Mouse (Mus musculus) R1 (cell line): ENCODE results near the gene Ptcd2.
"Not testable (repeated sequence)": the region's sequence is repeated elsewhere in the genome, so short reads cannot be mapped to it uniquely, and the experiment has no call there.

Source experiments
- DNase-seq: peaks from one replicate; pipeline ENCODE4 v3.0.0-alpha.2; 2018; ENCODE audit warnings: low read depth, low spot score

The Ptcd2 gene

DNA sequence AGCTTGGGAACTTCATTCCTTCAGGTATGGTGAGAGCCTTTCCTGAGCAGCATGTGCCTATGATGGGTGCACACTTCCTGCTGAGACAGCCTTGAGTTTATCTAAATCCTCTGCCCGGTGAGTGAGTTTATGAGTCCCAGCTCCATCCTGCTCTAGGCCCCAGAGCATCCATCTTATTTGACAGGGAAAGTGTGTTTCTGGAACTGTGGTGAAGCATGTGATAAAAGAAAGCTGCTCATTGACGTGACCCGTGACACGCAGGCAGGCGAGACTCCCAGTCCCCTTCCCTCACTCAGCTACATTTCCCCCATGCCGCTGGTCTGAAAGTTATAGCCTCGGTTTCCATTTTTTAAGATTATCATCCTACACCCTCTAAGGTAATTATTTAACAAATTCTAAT is 11.4 kb upstream of the Ptcd2 start:
- no peak for DNase-seq

DNA sequence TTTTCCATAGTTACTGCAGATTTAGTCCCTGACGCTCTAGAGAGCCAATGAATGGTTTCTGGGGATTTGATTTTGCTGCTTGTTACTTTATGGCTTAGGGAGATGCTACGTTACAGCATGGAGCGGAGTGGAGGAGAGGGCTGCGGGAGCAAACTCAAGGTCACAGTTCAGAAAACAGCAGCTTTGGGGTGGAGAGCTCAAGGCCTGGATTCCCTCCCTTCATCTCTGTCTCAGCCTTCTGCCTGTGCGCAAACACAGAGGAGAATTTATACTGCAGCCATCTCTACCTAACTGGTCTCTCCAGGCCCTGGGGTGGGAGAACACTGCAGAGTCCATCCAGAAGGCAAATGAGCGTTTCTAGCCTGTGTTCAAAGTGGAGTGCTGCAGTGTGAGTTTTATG is 10.6 kb upstream of the Ptcd2 start:
- no peak for DNase-seq

DNA sequence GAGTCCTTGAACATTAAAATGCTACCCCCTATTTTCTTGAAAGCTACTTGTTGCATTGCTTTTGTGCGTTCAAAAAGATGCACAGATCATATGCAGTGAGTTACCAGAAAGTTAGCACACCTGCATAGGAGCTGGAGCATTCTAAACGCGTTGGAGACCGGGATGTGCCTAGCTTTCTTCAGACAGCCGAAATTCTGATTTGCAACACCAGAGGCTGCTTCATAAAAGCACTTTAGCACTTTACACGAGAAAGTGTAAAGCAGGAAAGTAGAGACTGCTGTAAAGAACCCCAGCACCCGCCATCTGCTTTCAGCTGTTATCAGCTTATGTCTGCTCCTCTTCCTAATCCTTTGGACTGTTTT is 9.0 kb upstream of the Ptcd2 start:
- DNase-seq: no peak

DNA sequence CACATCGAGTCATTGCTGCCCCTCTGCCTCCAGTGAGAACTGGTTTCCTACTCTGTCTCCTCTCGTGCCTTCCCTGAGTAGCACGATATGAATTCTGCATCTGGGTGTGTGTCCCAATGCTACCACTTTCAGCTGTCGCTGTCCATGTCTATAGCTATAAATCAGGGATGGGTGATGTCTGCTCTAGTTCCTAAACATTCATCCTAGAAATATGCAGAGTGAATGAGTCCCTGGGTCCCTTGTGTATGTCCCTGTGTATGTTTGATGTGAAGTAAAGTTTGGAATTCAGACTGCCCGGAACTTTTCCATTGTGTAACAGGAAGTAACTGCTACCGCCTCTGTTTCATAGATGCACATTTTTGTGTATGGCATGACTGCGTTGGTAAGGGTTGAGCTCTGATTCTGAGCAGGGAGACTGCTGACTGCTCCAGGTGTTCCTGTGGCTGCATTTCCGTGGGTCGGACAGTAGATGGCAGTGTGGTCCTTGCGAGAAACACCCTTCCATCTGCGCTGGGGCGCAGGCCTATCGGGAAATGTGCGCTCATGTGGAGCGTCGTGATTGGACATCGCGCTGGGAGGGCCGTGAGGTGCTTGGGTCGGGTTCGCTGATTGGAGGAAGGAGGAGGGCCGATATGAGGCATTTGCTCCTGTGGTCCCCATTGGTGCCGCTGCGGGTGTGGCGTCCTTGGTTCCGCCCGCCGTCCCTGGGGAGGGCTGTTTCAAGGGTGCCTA is 8.4 kb upstream of the Ptcd2 start:
- peak; percentile 98 for DNase-seq

GRCm38 (mm10) chr13:99351596-99351995 is 7.1 kb upstream of the Ptcd2 start:
- no peak for DNase-seq

DNA sequence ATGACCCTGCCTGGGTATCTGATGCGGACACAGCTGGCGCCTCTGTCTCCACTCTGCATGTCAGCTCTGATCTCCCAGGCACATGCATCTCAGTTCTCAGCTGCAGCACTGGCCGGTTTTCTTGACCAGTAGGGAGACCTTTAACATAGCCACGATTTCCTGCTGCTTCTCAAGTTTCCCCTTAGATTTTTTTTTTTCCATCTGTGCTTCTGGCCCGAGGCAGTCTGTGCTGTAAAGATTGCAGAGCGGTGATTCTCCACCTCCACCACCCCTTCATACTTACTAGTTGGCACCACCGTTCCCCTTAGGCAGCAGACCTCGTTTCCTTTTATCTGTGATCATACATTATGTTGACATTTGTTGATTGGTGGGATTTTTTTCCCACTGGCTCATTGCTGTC is 6.7 kb upstream of the Ptcd2 start:
- DNase-seq: no peak

DNA sequence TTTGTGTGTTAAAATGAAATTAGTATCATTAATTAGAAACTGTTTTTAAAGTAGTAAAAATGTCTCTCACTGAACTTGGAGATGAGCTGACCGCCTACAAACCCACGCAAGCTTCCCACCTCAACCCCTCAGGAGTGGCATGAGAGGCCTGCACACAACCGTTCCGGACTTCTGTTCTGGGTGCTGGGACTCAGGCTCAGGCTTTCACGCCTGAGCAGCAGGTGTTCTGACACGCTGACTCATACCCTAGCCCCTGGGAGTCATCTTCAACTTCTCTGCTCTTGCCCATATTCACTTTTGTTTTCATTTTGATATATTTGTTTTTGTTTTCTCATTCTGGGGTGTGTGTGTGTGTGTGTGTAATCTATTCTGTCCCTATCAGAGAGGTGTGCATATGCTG is 5.5 kb upstream of the Ptcd2 start:
- DNase-seq: no peak

GRCm38 (mm10) chr13:99343876-99344598 is 468 bp downstream of the Ptcd2 start:
- no peak for DNase-seq

DNA sequence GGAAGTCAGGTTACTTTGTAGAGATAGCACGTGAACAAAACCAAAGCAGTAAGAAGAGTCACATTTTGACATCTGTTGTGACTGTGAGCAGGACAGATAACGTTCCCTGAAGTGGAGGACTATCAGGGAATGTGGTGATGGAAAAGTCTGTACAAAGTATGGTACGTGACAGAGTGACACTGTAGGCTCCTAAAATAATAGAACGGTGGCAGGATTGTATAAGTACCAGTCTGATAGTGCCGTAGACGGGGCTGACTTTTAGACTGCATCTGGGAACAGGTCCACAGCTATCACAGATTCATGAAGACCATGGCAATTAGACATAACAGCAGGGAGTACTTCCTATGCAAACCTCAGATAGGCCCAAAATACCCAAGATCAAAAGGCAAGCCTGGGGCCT is 3.0 kb downstream of the Ptcd2 start:
- DNase-seq: no peak

DNA sequence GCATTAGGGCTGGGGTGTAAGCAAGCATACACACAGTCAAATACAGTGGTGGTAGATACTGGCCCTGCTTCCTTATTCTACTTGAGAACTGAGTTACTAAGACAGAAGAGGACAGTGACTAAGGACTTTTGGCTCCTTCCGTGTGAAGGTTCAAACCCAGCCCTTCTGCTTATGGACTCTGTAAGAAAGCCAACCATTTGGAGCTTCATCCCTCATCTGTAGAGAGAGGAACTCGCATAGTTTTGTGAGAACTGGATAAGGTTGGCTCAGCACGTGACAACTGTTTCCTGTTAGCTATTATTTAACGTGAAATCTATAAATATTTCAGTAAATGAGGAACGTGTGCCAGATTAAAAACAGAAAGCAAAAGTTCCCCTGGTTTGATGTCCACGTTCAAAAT is 7.0 kb downstream of the Ptcd2 start:
- no peak for DNase-seq

- DNase-seq: peak; percentile 79
These were observed 13.2 kb downstream of the Ptcd2 start for GRCm38 (mm10) chr13:99331255-99331654.

GRCm38 (mm10) chr13:99324337-99324685 is 20.2 kb downstream of the Ptcd2 start:
- DNase-seq: peak; percentile 55

- DNase-seq: peak; percentile 65
These were observed 20.7 kb downstream of the Ptcd2 start for GRCm38 (mm10) chr13:99323632-99324336.

GRCm38 (mm10) chr13:99322915-99323314 is 21.6 kb downstream of the Ptcd2 start:
- DNase-seq: not testable (repeated sequence)

DNA sequence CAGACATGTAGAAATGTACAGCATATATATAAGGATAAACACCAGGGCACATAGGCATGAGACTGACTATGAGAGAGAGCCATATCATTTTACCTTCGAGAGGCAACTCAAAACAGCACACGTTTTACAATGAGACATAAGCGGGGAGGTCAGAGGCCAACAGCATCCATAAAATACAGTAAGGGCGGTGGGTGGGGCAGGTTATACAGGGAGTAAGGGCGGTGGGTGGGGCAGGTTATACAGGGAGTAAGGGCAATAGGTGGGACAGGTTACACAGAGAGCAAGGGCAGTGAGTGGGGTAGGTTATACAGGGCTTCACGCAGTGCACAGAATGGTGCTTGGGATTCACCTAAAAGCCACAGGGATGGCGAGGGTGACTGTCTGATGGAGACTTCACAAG is 24.1 kb downstream of the Ptcd2 start:
- DNase-seq: no peak

GRCm38 (mm10) chr13:99317058-99317457 is 27.4 kb downstream of the Ptcd2 start:
- DNase-seq: no peak

DNA sequence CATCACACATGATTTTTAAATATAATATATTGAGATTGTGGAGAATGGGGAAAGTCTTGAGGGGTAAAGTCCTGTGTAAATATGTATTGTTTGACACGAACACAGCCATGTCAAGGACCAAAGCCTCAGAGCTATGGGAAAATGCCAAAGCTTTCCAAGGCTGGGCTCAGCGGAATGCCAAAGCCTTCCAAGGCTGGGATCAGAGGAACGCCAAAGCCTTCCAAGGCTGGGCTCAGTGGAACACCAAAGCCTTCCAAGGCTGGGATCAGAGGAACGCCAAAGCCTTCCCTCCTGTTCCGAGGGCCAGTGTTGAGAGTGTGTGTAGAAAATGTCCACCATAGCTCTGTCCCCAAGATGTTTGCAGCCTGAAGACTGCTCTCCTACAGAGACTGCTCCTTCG is 28.1 kb downstream of the Ptcd2 start:
- DNase-seq: no peak

DNA sequence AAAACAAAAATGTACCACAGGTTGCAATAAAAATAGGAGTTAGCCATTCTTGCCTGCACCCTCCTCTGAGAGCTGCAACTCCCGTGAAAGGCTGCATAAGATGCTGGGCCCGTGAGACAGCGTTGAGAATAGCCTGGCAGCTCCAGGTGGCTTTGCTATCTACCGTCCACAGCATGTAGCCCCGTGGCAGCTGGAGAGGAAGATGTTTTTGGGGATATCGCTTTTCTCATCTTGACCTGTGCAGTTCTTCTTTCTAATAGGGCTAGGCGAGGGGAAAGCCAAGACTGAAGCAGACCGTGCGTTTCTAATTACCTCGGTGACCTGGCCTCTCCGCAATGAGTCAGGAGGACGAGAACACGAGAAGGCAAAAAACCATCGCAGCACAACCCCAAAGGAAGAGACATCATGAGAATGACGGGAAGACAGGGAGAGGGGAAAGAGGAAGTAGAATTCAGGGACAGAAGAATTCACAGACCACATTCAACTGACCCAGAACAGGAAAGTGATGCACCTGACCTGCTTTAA is 29.8 kb downstream of the Ptcd2 start:
- DNase-seq: no peak

DNA sequence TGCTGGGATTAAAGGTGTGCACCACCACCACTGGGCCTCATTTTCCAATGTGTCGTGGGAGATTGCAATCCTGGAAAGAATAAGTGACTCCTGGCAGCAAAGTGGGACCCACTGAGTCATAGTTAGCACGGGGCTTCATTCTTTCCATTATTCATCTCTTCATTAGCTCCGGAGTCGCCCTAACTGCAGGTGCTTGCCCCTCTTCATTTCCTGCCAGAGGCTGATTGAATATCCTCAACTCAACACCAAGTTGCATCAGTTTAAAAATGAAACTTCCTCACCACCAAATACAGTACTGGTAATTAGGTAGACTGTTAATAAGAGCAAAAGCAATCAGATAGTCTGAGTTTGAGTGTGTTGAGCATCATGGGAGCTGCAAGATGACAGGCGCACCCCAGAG is 30.4 kb downstream of the Ptcd2 start:
- DNase-seq: no peak

GRCm38 (mm10) chr13:99308393-99308792 is 36.1 kb downstream of the Ptcd2 start:
- no peak for DNase-seq

GRCm38 (mm10) chr13:99307930-99308359 is 36.6 kb downstream of the Ptcd2 start:
- DNase-seq: no peak

DNA sequence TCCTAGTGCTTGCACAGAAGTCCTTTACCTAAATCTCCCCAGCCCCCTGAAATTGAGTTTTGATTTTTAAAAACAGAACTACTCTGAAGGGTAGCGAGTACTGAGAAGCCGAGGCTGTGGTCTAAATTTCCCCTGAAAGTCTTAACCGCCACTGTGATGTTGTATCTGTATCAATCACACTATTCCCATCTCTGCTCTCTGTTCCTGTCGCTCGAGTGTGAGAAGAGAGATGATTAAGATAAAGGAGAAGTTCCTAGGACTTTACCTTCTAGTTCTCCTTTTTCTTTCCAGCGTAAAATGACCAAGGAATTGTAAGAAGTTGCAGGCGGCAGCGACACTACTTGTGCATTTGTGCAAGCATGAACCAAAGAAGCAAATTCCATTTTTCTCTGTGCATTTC is 38.3 kb downstream of the Ptcd2 start:
- DNase-seq: no peak

DNA sequence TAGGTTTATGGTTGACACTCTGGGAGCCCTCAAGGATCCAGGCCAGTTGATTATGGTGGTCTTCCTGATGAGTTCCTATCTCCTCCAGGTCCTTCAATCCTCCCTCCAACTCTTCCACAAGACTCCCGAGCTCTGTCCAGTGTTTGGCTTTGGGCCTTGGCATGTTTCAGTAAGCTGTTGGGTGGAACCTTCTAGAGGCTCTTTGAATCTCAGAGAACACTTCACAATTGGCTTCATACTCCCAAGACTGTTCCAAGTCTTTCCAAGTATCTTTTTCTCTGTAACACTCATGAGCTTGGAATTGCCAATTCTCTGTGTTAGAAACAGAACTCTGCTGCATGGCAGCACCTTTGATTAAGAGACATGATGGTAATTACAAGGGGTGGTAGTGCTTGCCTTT is 39.3 kb downstream of the Ptcd2 start:
- no peak for DNase-seq
